In genomic region chr3:123596871-123597270, GRCm38 (mm10) we compare ENCODE assay signal across 22 mouse cellular contexts.
DNase-seq lines count a peak whose midpoint lies in the region; ATAC-seq and TF ChIP-seq lines count a peak whose summit lies in the region.
"Had no signal": no experiment of that assay in that cellular context is flagged by ENCODE, and none has a peak within 500 bp of the region (broad histone marks: within the 10 kb centered on the region; RNA-seq: fewer than 3 reads in every experiment).

No protein-coding gene starts in this region.

- H3K36me3 ChIP-seq in midbrain, postnatal 0 days (ENCODE audit: insufficient read depth, low read length), result no peaks in the 10 kb centered on the region; the same call in 1 of the 2 replicates
- no peaks in the 10 kb centered on the region for H3K36me3 ChIP-seq in midbrain, embryonic 15.5 days (replicated peaks)
- H3K36me3 ChIP-seq in kidney, embryonic 14.5 days (ENCODE audit: control insufficient read depth, insufficient read depth, low read length), result no peaks in the 10 kb centered on the region
- H3K36me3 ChIP-seq: embryonic facial prominence, embryonic 13.5 days; heart, embryonic 10.5 days; lung, embryonic 15.5 days; neural tube, embryonic 13.5 days had no signal

- H3K4me2 ChIP-seq in midbrain, postnatal 0 days (ENCODE audit: low read depth, low read length, poor library complexity, severe bottlenecking), result no peak overlapping the region
- no peak overlapping the region for H3K4me2 ChIP-seq in midbrain, embryonic 15.5 days
- no peak overlapping the region for H3K4me2 ChIP-seq in kidney, embryonic 14.5 days (replicated peaks; ENCODE audit: low read depth, low read length)
- H3K4me2 ChIP-seq: embryonic facial prominence, embryonic 13.5 days; lung, embryonic 15.5 days; midbrain, embryonic 11.5 days; neural tube, embryonic 13.5 days had no signal

- DNase-seq in midbrain, postnatal 0 days (ENCODE audit: low spot score), result peak; percentile 16
- peak; percentile 51 for DNase-seq in cerebellum, adult 11 months
- DNase-seq in cerebellum, postnatal 10 days, result peak; percentile 70 to 76
- no peak for DNase-seq in thymus, adult 18-20 months
- no peak for DNase-seq in layer of hippocampus, adult 8-10 months (ENCODE audit: low spot score in 2 of 2)
- DNase-seq: adrenal gland, postnatal 25 days; gastrocnemius, postnatal 36 days; kidney, adult 8-10 months; kidney, postnatal 36 days; lung, postnatal 4 days; right cerebral cortex, adult 18-20 months; thymus, postnatal 14 days had no signal

- H3K4me1 ChIP-seq in midbrain, postnatal 0 days (ENCODE audit: insufficient read depth, low read length), result no peaks in the 10 kb centered on the region
- H3K4me1 ChIP-seq in midbrain, embryonic 15.5 days, result no peaks in the 10 kb centered on the region
- no peaks in the 10 kb centered on the region for H3K4me1 ChIP-seq in kidney, embryonic 14.5 days (ENCODE audit: control insufficient read depth, insufficient read depth, low read length)
- H3K4me1 ChIP-seq: embryonic facial prominence, embryonic 13.5 days; heart, embryonic 10.5 days; lung, embryonic 15.5 days; neural tube, embryonic 13.5 days had no signal

- no peak overlapping the region for H3K27ac ChIP-seq in midbrain, postnatal 0 days (ENCODE audit: low read depth, low read length)
- no peak overlapping the region for H3K27ac ChIP-seq in midbrain, embryonic 15.5 days
- no peak overlapping the region for H3K27ac ChIP-seq in kidney, embryonic 14.5 days (ENCODE audit: low read depth, low read length)
- H3K27ac ChIP-seq: embryonic facial prominence, embryonic 13.5 days; heart, embryonic 10.5 days; liver, embryonic 14.5 days; lung, embryonic 15.5 days; neural tube, embryonic 13.5 days; stomach, postnatal 0 days had no signal

- H3K4me3 ChIP-seq in midbrain, postnatal 0 days (ENCODE audit: low read depth, low read length), result no peak overlapping the region
- H3K4me3 ChIP-seq in midbrain, embryonic 15.5 days, result no peak overlapping the region
- H3K4me3 ChIP-seq in kidney, embryonic 14.5 days (ENCODE audit: low read length), result no peak overlapping the region
- H3K4me3 ChIP-seq: embryonic facial prominence, embryonic 13.5 days; heart, embryonic 10.5 days; lung, embryonic 15.5 days; neural tube, embryonic 13.5 days had no signal

- no peak for ATAC-seq in midbrain, postnatal 0 days (ENCODE audit: low FRiP score)
- ATAC-seq in midbrain, embryonic 15.5 days (replicated peaks), result no peak
- no peak for ATAC-seq in kidney, embryonic 14.5 days (ENCODE audit: low FRiP score, low TSS enrichment)
- ATAC-seq: activated CD4-positive, CD25-positive, alpha-beta regulatory T cell, adult 4 months had no signal

- 75% methylated on average over 3 of the region's 3 CpGs for WGBS in midbrain, postnatal 0 days
- WGBS in midbrain, embryonic 15.5 days, result 79% methylated on average over 3 of the region's 3 CpGs
- 83% methylated on average over 3 of the region's 3 CpGs for WGBS in kidney, embryonic 14.5 days

- no peak overlapping the region for H3K9ac ChIP-seq in midbrain, postnatal 0 days (replicated peaks; ENCODE audit: low read length, poor library complexity, severe bottlenecking)
- no peak overlapping the region for H3K9ac ChIP-seq in midbrain, embryonic 15.5 days
- no peak overlapping the region for H3K9ac ChIP-seq in kidney, embryonic 14.5 days (ENCODE audit: low read depth, low read length)
- H3K9ac ChIP-seq: embryonic facial prominence, embryonic 13.5 days; liver, embryonic 14.5 days; lung, embryonic 15.5 days; neural tube, embryonic 13.5 days had no signal

- H3K9me3 ChIP-seq in midbrain, postnatal 0 days (ENCODE audit: low read length), result no peaks in the 10 kb centered on the region
- H3K9me3 ChIP-seq in midbrain, embryonic 15.5 days, result no peaks in the 10 kb centered on the region
- H3K9me3 ChIP-seq in kidney, embryonic 14.5 days (ENCODE audit: control insufficient read depth, low read length), result no peaks in the 10 kb centered on the region
- H3K9me3 ChIP-seq: embryonic facial prominence, embryonic 13.5 days; heart, embryonic 10.5 days; lung, embryonic 15.5 days; neural tube, embryonic 13.5 days had no signal

- H3K27me3 ChIP-seq in midbrain, postnatal 0 days (ENCODE audit: insufficient read depth, low read length), result no peaks in the 10 kb centered on the region
- no peaks in the 10 kb centered on the region for H3K27me3 ChIP-seq in midbrain, embryonic 15.5 days (replicated peaks)
- no peaks in the 10 kb centered on the region for H3K27me3 ChIP-seq in kidney, embryonic 14.5 days (ENCODE audit: control insufficient read depth, insufficient read depth, low read length)
- H3K27me3 ChIP-seq: embryonic facial prominence, embryonic 13.5 days; lung, embryonic 15.5 days; neural tube, embryonic 13.5 days had no signal

- TF ChIP-seq CTCF in midbrain, postnatal 0 days (IDR thresholded peaks at IDR 0.05), result no peak

Comparison
In these comparisons a context has a peak if more than half of its experiments do, and no peak if none do; other contexts are left out.
1. DNase-seq: peak in midbrain, postnatal 0 days (single experiment), cerebellum, adult 11 months (single experiment) and cerebellum, postnatal 10 days (2 of 2); none in thymus, adult 18-20 months (0 of 2) and layer of hippocampus, adult 8-10 months (0 of 2).